ENCODE assay signal across 8 mouse cellular contexts in genomic region chr5:65435363-65435805, GRCm38 (mm10). TPM values are rescaled to one million over a fixed set of nuclear protein-coding genes. Genes with fewer than 3 reads are reported as not detected.
DNase-seq lines count a peak whose midpoint lies in the region; ATAC-seq and TF ChIP-seq lines count a peak whose summit lies in the region.

No protein-coding gene starts in this region.

- H3K4me2 ChIP-seq in kidney, embryonic 16.5 days (replicated peaks; ENCODE audit: low read depth, low read length), result peak overlapping the region; percentile 68
- peak overlapping the region; percentile 64 for H3K4me2 ChIP-seq in forebrain, postnatal 0 days (ENCODE audit: low read depth)

- no peaks in the 10 kb centered on the region for H3K9me3 ChIP-seq in kidney, embryonic 16.5 days (ENCODE audit: low read length)
- H3K9me3 ChIP-seq in forebrain, postnatal 0 days (ENCODE audit: low read length), result no peaks in the 10 kb centered on the region
- no peaks in the 10 kb centered on the region for H3K9me3 ChIP-seq in megakaryocyte, embryonic 14.5 days

- no peaks in the 10 kb centered on the region for H3K36me3 ChIP-seq in kidney, embryonic 16.5 days (ENCODE audit: insufficient read depth, low read length)
- no peaks in the 10 kb centered on the region for H3K36me3 ChIP-seq in forebrain, postnatal 0 days (ENCODE audit: insufficient read depth)
- no peaks in the 10 kb centered on the region for H3K36me3 ChIP-seq in megakaryocyte, embryonic 14.5 days (replicated peaks; ENCODE audit: low read length)

- no peaks in the 10 kb centered on the region for H3K27me3 ChIP-seq in kidney, embryonic 16.5 days (ENCODE audit: insufficient read depth, low read length)
- no peaks in the 10 kb centered on the region for H3K27me3 ChIP-seq in forebrain, postnatal 0 days (ENCODE audit: insufficient read depth, low read length)
- no peaks in the 10 kb centered on the region for H3K27me3 ChIP-seq in megakaryocyte, embryonic 14.5 days (replicated peaks)

- H3K9ac ChIP-seq in kidney, embryonic 16.5 days (replicated peaks; ENCODE audit: low read length), result peak overlapping the region; percentile 82
- H3K9ac ChIP-seq in forebrain, postnatal 0 days, result peak overlapping the region; percentile 78

- no peak for TF ChIP-seq CTCF in forebrain, postnatal 0 days (IDR thresholded peaks at IDR 0.05; ENCODE audit: low read depth)

- H3K27ac ChIP-seq in kidney, embryonic 16.5 days (ENCODE audit: low read length), result peak overlapping the region; percentile 68; the same call in 1 of the 2 replicates
- peak overlapping the region; percentile 74 for H3K27ac ChIP-seq in forebrain, postnatal 0 days (ENCODE audit: low read depth, low read length)

- H3K4me3 ChIP-seq in kidney, embryonic 16.5 days (ENCODE audit: low read length), result peak overlapping the region; percentile 84
- peak overlapping the region; percentile 85 for H3K4me3 ChIP-seq in forebrain, postnatal 0 days (ENCODE audit: low read depth, low read length)
- H3K4me3 ChIP-seq in megakaryocyte, embryonic 14.5 days (replicated peaks), result peak overlapping the region; percentile 98

- peaks cover 13% of the 10 kb centered on the region for H3K4me1 ChIP-seq in kidney, embryonic 16.5 days (ENCODE audit: insufficient read depth, low read length)
- 0 out of 2 replicates have a peak, but pooled peaks cover 7% of the 10 kb centered on the region for H3K4me1 ChIP-seq in forebrain, postnatal 0 days (ENCODE audit: insufficient read depth)
- peaks cover 37% of the 10 kb centered on the region for H3K4me1 ChIP-seq in megakaryocyte, embryonic 14.5 days

- intact Hi-C loops in left cerebral cortex, postnatal 10 days (cut with DNase I), result loop anchor here (5.0 kb wide), 1 partner anchor 57 kb away; the partner anchor contains the start of gene Gm43552

- ATAC-seq in kidney, embryonic 16.5 days (ENCODE audit: low FRiP score, low TSS enrichment), result no peak
- ATAC-seq in forebrain, postnatal 0 days, result no peak; the same call in 1 of the 2 replicates

- no peak for DNase-seq in kidney, adult 11 months
- DNase-seq in NIH3T3 (ENCODE audit: low read depth), result peak; percentile 71
- DNase-seq in forebrain, postnatal 0 days, result no peak
- no peak for DNase-seq in urinary bladder, postnatal 25 days (ENCODE audit: low spot score)
- no peak for DNase-seq in left cerebral cortex, postnatal 10 days (ENCODE audit: extremely low spot score in 1 of 2, low spot score in 2 of 2)
- no peak for DNase-seq in c-Kit-positive CD71-positive TER-119-positive erythroid progenitor cells, embryonic 14.5 days (ENCODE audit: low spot score)

- under 1% methylated on average over 47 of the region's 47 CpGs for WGBS in kidney, embryonic 16.5 days
- WGBS in forebrain, postnatal 0 days, result under 1% methylated on average over 43 of the region's 47 CpGs

RNA-seq across cellular contexts. Expression of gene Ugdh, which starts 0.4 kb away (rescaled TPM):
- polyA plus RNA-seq in kidney, embryonic 16.5 days (2015; fragmentation: Nextera tagmentation; extraction: Ambion mirVana), result 103 and 109 TPM in 2 replicates
- 28.0 TPM in 2 replicates for total RNA-seq in forebrain, postnatal 0 days (2014; rRNA removed)
- polyA plus RNA-seq in forebrain, postnatal 0 days (2015; fragmentation: Nextera tagmentation; extraction: Ambion mirVana), result 29.6 and 33.5 TPM in 2 replicates
- 3.2 TPM in 1 of 2 replicates, not detected in the other for polyA plus RNA-seq in megakaryocyte, embryonic 14.5 days (2012; ENCODE audit: insufficient read depth, low replicate concordance)
- total RNA-seq in left cerebral cortex, postnatal 10 days (2021), result 10 to 100 TPM; 29.3 to 30.1 TPM

RNA-seq across cellular contexts. Expression of gene Lias, which starts 44.1 kb away (rescaled TPM):
- 67.2 and 71.4 TPM in 2 replicates for polyA plus RNA-seq in kidney, embryonic 16.5 days (2015; fragmentation: Nextera tagmentation; extraction: Ambion mirVana)
- total RNA-seq in forebrain, postnatal 0 days (2014; rRNA removed), result 35.6 and 41.5 TPM in 2 replicates
- polyA plus RNA-seq in forebrain, postnatal 0 days (2015; fragmentation: Nextera tagmentation; extraction: Ambion mirVana), result 66.4 and 66.5 TPM in 2 replicates
- polyA plus RNA-seq in megakaryocyte, embryonic 14.5 days (2012; ENCODE audit: insufficient read depth, low replicate concordance), result 2.3 TPM in 1 of 2 replicates, not detected in the other
- total RNA-seq in left cerebral cortex, postnatal 10 days (2021), result 10 to 100 TPM; 36.4 to 37.3 TPM

RNA-seq across cellular contexts. Expression of gene Rpl9, which starts 44.1 kb away (rescaled TPM):
- polyA plus RNA-seq in kidney, embryonic 16.5 days (2015; fragmentation: Nextera tagmentation; extraction: Ambion mirVana), result 901 and 990 TPM in 2 replicates
- 1,175 and 1,405 TPM in 2 replicates for total RNA-seq in forebrain, postnatal 0 days (2014; rRNA removed)
- 694 and 787 TPM in 2 replicates for polyA plus RNA-seq in forebrain, postnatal 0 days (2015; fragmentation: Nextera tagmentation; extraction: Ambion mirVana)
- 11.7 and 69.1 TPM in 2 replicates for polyA plus RNA-seq in megakaryocyte, embryonic 14.5 days (2012; ENCODE audit: insufficient read depth, low replicate concordance)
- 100 to 1,000 TPM; 665 to 666 TPM for total RNA-seq in left cerebral cortex, postnatal 10 days (2021)

RNA-seq across cellular contexts. Expression of gene Gm43552, which starts 57.2 kb away (rescaled TPM):
- polyA plus RNA-seq in kidney, embryonic 16.5 days (2015; fragmentation: Nextera tagmentation; extraction: Ambion mirVana), result not detected in 2 replicates
- not detected in 2 replicates for total RNA-seq in forebrain, postnatal 0 days (2014; rRNA removed)
- 1.3 TPM in 1 of 2 replicates, not detected in the other for polyA plus RNA-seq in forebrain, postnatal 0 days (2015; fragmentation: Nextera tagmentation; extraction: Ambion mirVana)
- polyA plus RNA-seq in megakaryocyte, embryonic 14.5 days (2012; ENCODE audit: insufficient read depth, low replicate concordance), result 52.6 TPM in 1 of 2 replicates, not detected in the other
- not detected for total RNA-seq in left cerebral cortex, postnatal 10 days (2021)

Comparison
In these comparisons a context has a peak if more than half of its experiments do, and no peak if none do; other contexts are left out.
1. RNA of gene Lias, which starts 44.1 kb away (polyA plus RNA-seq): 67.2 to 71.4 TPM in kidney, embryonic 16.5 days and 66.4 to 66.5 TPM in forebrain, postnatal 0 days; 2.3 TPM in megakaryocyte, embryonic 14.5 days; every median in the first group is over 10 times any median in the second.
2. Peak in every context shown above with its lines, with median percentiles within 50 percentile points of each other: H3K4me3 ChIP-seq.